Mouse (Mus musculus) layer of hippocampus, adult 11-12 months (tissue): Measurements from ENCODE around the gene Slc41a3.

Source experiments
- DNase-seq: peaks from one replicate; pipeline ENCODE4 v3.0.0; 2022; ENCODE audit warnings: low spot score

Gene Slc41a3

GRCm38 (mm10) chr6:90683831-90684532, 79.5 kb downstream of the Slc41a3 start:
- DNase-seq = no peak

GRCm38 (mm10) chr6:90686812-90687211, 82.3 kb downstream of the Slc41a3 start:
- DNase-seq = no peak

GRCm38 (mm10) chr6:90688003-90688402, 83.5 kb downstream of the Slc41a3 start:
- DNase-seq = no peak

- no peak for DNase-seq
Measured at GRCm38 (mm10) chr6:90688742-90689141, 84.2 kb downstream of the Slc41a3 start.

GRCm38 (mm10) chr6:90689500-90689899, 85.0 kb downstream of the Slc41a3 start:
- DNase-seq = no peak

- DNase-seq = no peak
Measured at GRCm38 (mm10) chr6:90691935-90692334, 87.4 kb downstream of the Slc41a3 start.

GRCm38 (mm10) chr6:90692404-90692803, 87.9 kb downstream of the Slc41a3 start:
- no peak for DNase-seq

- no peak for DNase-seq
Measured at GRCm38 (mm10) chr6:90695754-90696153, 91.2 kb downstream of the Slc41a3 start.
